Mouse (Mus musculus): Measurements from ENCODE around the gene Krtap5-3.

GRCm38 (mm10) chr7:142155308-142155707, 45.9 kb upstream of the Krtap5-3 start:
- TF ChIP-seq CTCF (conservative IDR thresholded peaks at IDR 0.05; ENCODE audit: low read length): no peak
- TF ChIP-seq NANOG (IDR thresholded peaks at IDR 0.05; ENCODE audit: borderline replicate concordance, low read length): no peak
- no peak for TF ChIP-seq POU5F1 (IDR thresholded peaks at IDR 0.05; ENCODE audit: borderline replicate concordance, low read length)

All from E14TG2a.4 (cell line).